Mouse (Mus musculus): ENCODE measurements around the gene Lmbrd2. TPM values are rescaled to one million over a fixed set of nuclear protein-coding genes. Genes with fewer than 3 reads are reported as not detected.
A peak's percentile ranks its signal among the peaks of the same experiment; 100 is the strongest.

The Lmbrd2 gene
- polyA plus RNA-seq, 1 experiment from 2014 or later = 4.6 TPM

DNA sequence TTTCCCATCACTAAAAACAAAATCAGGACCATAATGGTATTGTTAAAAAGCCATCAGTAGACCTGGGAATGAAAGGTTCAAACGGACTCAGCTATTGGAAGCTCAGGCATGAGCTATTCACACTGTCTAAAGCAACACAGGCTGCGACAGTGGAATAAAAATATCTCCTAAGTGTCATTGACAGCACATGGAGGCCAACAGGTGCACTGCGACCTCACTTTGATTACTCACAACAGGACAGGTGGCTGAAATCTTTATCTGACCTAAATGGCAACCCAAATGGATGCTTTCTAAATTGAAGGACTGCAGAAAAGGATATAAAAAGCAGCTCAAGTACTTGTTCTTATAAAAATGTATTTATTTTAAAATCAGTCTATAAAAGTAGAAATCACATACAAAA, 28.7 kb upstream of the Lmbrd2 start:
- ATAC-seq (replicated peaks; ENCODE audit: low FRiP score) = no peak

DNA sequence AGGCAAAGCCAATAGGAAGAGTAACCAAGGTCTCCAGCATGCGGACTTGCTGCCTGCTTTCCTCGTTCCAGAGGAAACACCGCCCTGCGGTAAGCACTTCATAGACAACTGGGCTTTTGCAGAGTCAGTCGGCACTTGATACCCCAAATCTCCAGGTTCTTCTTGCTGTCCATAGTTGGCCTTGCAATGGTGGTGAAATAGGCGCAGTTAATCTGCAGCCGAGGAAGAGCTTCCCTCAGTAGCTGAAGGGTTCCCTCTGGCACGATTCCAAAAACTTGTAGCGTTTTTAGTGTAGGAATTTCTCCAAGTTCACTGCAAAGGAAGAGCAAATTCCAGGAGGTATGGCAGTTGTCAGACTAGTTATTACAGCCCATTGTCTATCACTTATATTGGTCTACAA, 26.8 kb upstream of the Lmbrd2 start:
- no peak for ATAC-seq (replicated peaks; ENCODE audit: low FRiP score)
- H3K4me1 ChIP-seq (replicated peaks; ENCODE audit: control insufficient read depth, insufficient read depth, low read length) = no peaks in the 10 kb centered on the region
- H3K27me3 ChIP-seq (replicated peaks; ENCODE audit: control insufficient read depth, insufficient read depth, low read length) = no peaks in the 10 kb centered on the region
- no peaks in the 10 kb centered on the region for H3K9me3 ChIP-seq (ENCODE audit: control insufficient read depth, low read length)
- 81% methylated on average over 9 of the region's 9 CpGs for WGBS
- peak overlapping the region; percentile 68; the same call in 1 of the 2 replicates for H3K27ac ChIP-seq (ENCODE audit: low read depth, low read length)
- no peak overlapping the region for H3K4me3 ChIP-seq (ENCODE audit: low read depth, low read length)
- no peak for DNase-seq (ENCODE audit: low spot score)
- no peak overlapping the region for H3K9ac ChIP-seq (ENCODE audit: low read depth, low read length)
- H3K36me3 ChIP-seq (ENCODE audit: control insufficient read depth, insufficient read depth, low read length) = peaks cover 19% of the 10 kb centered on the region
- H3K4me2 ChIP-seq = no peak overlapping the region

More for the DNA sequence above, 28.7 kb upstream of the Lmbrd2 start:
- no peaks in the 10 kb centered on the region for H3K4me1 ChIP-seq (replicated peaks; ENCODE audit: control insufficient read depth, insufficient read depth, low read length)
- no peak overlapping the region for H3K4me2 ChIP-seq
- H3K4me3 ChIP-seq (ENCODE audit: low read depth, low read length) = no peak overlapping the region
- no peak for DNase-seq (ENCODE audit: low spot score)
- H3K36me3 ChIP-seq (ENCODE audit: control insufficient read depth, insufficient read depth, low read length) = peaks cover 23% of the 10 kb centered on the region
- 84% methylated on average over 3 of the region's 3 CpGs for WGBS
- H3K27ac ChIP-seq (ENCODE audit: low read depth, low read length) = no peak overlapping the region
- H3K27me3 ChIP-seq (replicated peaks; ENCODE audit: control insufficient read depth, insufficient read depth, low read length) = no peaks in the 10 kb centered on the region
- no peaks in the 10 kb centered on the region for H3K9me3 ChIP-seq (ENCODE audit: control insufficient read depth, low read length)
- no peak overlapping the region for H3K9ac ChIP-seq (ENCODE audit: low read depth, low read length)

DNA sequence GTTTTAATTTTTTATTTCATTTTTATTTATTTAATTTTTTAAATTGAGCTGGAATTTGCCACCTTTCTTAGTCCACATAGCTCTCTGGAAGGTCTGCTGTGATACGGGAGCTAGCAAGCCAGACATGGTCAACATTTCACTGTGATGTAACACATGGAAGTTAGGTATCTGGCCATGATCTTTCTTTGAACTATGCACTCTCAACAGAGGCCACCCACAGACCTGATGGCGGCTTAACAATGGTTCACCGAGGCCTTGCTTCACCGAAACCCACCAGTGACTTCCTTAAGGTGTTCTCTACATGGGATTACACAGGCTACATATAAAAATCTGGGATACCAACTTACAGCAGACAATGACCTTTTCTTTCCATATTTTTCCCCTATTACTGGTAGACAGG, 26.2 kb upstream of the Lmbrd2 start:
- H3K36me3 ChIP-seq (ENCODE audit: control insufficient read depth, insufficient read depth, low read length) = peaks cover 25% of the 10 kb centered on the region
- H3K9me3 ChIP-seq (ENCODE audit: control insufficient read depth, low read length) = no peaks in the 10 kb centered on the region
- no peak overlapping the region for H3K4me2 ChIP-seq
- no peak overlapping the region for H3K4me3 ChIP-seq (ENCODE audit: low read depth, low read length)
- no peaks in the 10 kb centered on the region for H3K27me3 ChIP-seq (replicated peaks; ENCODE audit: control insufficient read depth, insufficient read depth, low read length)
- no peak for DNase-seq (ENCODE audit: low spot score)
- H3K27ac ChIP-seq (ENCODE audit: low read depth, low read length) = peak overlapping the region; percentile 68; the same call in 1 of the 2 replicates
- WGBS = 74% methylated on average over 4 of the region's 4 CpGs
- peak; percentile 66 for ATAC-seq (replicated peaks; ENCODE audit: low FRiP score)
- H3K4me1 ChIP-seq (replicated peaks; ENCODE audit: control insufficient read depth, insufficient read depth, low read length) = no peaks in the 10 kb centered on the region
- no peak overlapping the region for H3K9ac ChIP-seq (ENCODE audit: low read depth, low read length)

DNA sequence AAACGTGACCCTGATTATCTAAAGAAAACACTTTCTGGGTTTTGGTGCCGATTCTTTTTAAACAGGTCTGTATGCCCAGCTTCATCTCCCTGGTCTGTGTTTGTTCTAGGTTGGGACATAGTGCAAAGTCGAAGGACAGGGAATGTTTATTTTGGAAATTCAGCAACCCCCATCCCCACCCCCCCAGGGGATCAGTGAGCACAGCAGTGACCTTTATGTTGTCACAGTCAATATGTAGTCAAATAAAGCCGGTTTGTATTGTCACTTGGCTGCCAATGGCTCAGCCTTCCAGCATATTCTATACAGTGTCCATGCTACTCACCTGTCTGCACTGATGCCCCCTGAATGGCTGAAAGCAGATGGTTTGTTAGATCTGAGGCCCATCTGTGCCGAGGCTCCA, 25.8 kb upstream of the Lmbrd2 start:
- Histone ChIP-seq H3K4me2 (no peak overlapping the region), H3K4me3 (ENCODE audit: low read depth, low read length) (no peak overlapping the region), H3K4me1 (replicated peaks; ENCODE audit: control insufficient read depth, insufficient read depth, low read length) (no peaks in the 10 kb centered on the region), H3K36me3 (ENCODE audit: control insufficient read depth, insufficient read depth, low read length) (peaks cover 27% of the 10 kb centered on the region), H3K27ac (ENCODE audit: low read depth, low read length) (peak overlapping the region; percentile 68; the same call in 1 of the 2 replicates), H3K27me3 (replicated peaks; ENCODE audit: control insufficient read depth, insufficient read depth, low read length) (no peaks in the 10 kb centered on the region), H3K9me3 (ENCODE audit: control insufficient read depth, low read length) (no peaks in the 10 kb centered on the region), H3K9ac (ENCODE audit: low read depth, low read length) (no peak overlapping the region)
- DNase-seq (ENCODE audit: low spot score) (no peak), ATAC-seq (replicated peaks; ENCODE audit: low FRiP score) (peak; percentile 78)
- 72% methylated on average over 5 of the region's 5 CpGs for WGBS

DNA sequence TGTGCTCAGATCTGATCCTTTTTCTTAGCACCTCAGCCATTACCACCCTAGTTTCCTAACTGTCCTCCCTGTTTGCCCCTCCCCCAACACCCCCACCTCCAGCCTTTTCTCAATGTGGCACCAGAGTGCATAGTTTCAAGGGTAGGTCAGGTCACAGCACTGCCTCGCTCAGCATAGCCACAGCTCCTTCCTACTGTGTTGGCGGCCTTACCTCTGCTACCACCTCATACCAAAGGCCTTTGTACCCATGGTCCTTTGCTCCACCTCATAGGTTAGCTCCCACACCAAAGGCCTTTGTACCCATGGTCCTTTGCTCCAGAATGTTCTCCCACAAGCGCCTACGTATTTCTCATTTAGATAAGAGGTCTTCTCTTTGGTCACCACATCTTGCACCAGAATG, 21.5 kb upstream of the Lmbrd2 start:
- Histone ChIP-seq H3K4me3 (ENCODE audit: low read depth, low read length) (no peak overlapping the region), H3K27me3 (replicated peaks; ENCODE audit: control insufficient read depth, insufficient read depth, low read length) (no peaks in the 10 kb centered on the region), H3K27ac (ENCODE audit: low read depth, low read length) (no peak overlapping the region), H3K4me2 (no peak overlapping the region), H3K36me3 (ENCODE audit: control insufficient read depth, insufficient read depth, low read length) (peaks cover 37% of the 10 kb centered on the region), H3K4me1 (replicated peaks; ENCODE audit: control insufficient read depth, insufficient read depth, low read length) (no peaks in the 10 kb centered on the region), H3K9ac (ENCODE audit: low read depth, low read length) (no peak overlapping the region), H3K9me3 (ENCODE audit: control insufficient read depth, low read length) (no peaks in the 10 kb centered on the region)
- 83% methylated on average over 4 of the region's 4 CpGs for WGBS
- ATAC-seq (replicated peaks; ENCODE audit: low FRiP score) (no peak), DNase-seq (ENCODE audit: low spot score) (peak; percentile 25)

DNA sequence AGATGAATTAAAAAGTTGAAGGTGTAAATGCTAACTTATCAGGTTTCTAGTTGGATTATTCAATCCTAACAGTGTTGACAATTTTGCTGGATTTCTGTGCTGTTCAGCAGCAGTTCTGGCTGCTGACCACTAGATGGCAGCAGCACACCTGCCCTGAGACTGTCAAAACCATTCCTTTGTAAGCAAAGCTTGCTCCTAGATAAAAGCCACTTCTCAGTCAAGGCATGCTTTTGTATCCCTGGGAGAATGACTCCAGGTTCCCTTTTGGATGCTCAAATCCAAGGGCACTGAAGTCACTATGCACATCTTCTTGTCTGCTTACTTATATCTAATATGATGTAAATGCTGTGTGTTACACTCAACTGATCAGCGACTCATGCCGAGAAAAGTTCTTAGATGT, 20.3 kb upstream of the Lmbrd2 start:
- peaks cover 39% of the 10 kb centered on the region for H3K36me3 ChIP-seq (ENCODE audit: control insufficient read depth, insufficient read depth, low read length)
- peak; percentile 37; the same call in 1 of the 2 replicates for ATAC-seq (replicated peaks; ENCODE audit: low FRiP score)
- WGBS = 94% methylated on average over 2 of the region's 2 CpGs

DNA sequence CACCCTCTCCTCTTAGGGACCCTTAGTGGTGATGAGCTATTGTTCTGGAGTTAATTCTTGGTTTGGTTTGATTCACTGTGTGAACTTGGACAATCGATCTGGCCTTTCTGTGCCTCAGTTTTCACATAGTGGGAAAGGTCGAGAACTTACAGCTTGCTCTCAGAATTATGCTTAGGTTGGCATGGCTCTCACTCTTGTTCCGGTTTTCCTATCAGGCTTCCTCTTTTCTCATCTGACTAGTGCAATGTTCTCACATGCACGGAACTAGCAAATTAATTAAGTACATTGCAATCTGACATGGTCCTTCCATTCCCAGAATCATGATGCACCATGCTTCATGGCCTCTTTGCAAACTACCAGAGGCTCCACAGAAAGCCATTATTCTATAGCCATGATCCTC, 17.4 kb upstream of the Lmbrd2 start:
- Histone ChIP-seq H3K4me2 (no peak overlapping the region), H3K9me3 (ENCODE audit: control insufficient read depth, low read length) (no peaks in the 10 kb centered on the region), H3K27me3 (replicated peaks; ENCODE audit: control insufficient read depth, insufficient read depth, low read length) (no peaks in the 10 kb centered on the region), H3K27ac (ENCODE audit: low read depth, low read length) (no peak overlapping the region), H3K4me1 (replicated peaks; ENCODE audit: control insufficient read depth, insufficient read depth, low read length) (peaks cover 3% of the 10 kb centered on the region; the same call in 1 of the 2 replicates), H3K36me3 (ENCODE audit: control insufficient read depth, insufficient read depth, low read length) (peaks cover 37% of the 10 kb centered on the region), H3K4me3 (ENCODE audit: low read depth, low read length) (no peak overlapping the region), H3K9ac (ENCODE audit: low read depth, low read length) (no peak overlapping the region)
- DNase-seq (ENCODE audit: low spot score) (peak; percentile 3), ATAC-seq (replicated peaks; ENCODE audit: low FRiP score) (no peak)
- 81% methylated on average over 4 of the region's 4 CpGs for WGBS

More for the DNA sequence above, 20.3 kb upstream of the Lmbrd2 start:
- Histone ChIP-seq H3K4me3 (ENCODE audit: low read depth, low read length) (no peak overlapping the region), H3K9me3 (ENCODE audit: control insufficient read depth, low read length) (no peaks in the 10 kb centered on the region), H3K4me2 (no peak overlapping the region), H3K27ac (ENCODE audit: low read depth, low read length) (no peak overlapping the region), H3K27me3 (replicated peaks; ENCODE audit: control insufficient read depth, insufficient read depth, low read length) (no peaks in the 10 kb centered on the region), H3K4me1 (replicated peaks; ENCODE audit: control insufficient read depth, insufficient read depth, low read length) (no peaks in the 10 kb centered on the region), H3K9ac (ENCODE audit: low read depth, low read length) (no peak overlapping the region)
- DNase-seq (ENCODE audit: low spot score) = peak; percentile 34

DNA sequence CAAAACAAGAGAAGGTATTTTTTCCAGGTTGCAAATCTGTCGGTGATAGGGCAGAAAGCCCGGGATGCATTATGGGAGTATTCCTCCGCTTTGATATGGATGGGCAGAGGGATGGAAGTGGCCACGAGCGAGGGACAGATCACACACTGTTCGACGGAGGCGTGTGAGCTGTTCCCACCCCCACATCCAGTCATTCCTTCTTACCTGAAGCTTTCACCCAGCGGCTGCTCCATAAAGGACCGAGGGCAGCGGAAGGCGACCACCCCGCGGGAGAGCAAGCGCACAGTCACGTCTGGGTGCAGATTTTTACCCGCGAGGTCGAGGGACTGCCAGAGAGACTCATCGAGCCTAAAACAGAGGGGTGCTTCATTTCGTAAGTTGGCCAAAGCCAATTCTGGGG, 15.5 kb upstream of the Lmbrd2 start:
- ATAC-seq (replicated peaks; ENCODE audit: low FRiP score) (no peak), DNase-seq (ENCODE audit: low spot score) (peak; percentile 7)
- Histone ChIP-seq H3K4me3 (ENCODE audit: low read depth, low read length) (no peak overlapping the region), H3K4me2 (no peak overlapping the region), H3K27ac (ENCODE audit: low read depth, low read length) (no peak overlapping the region), H3K36me3 (ENCODE audit: control insufficient read depth, insufficient read depth, low read length) (peaks cover 37% of the 10 kb centered on the region), H3K27me3 (replicated peaks; ENCODE audit: control insufficient read depth, insufficient read depth, low read length) (no peaks in the 10 kb centered on the region), H3K9me3 (ENCODE audit: control insufficient read depth, low read length) (no peaks in the 10 kb centered on the region), H3K4me1 (replicated peaks; ENCODE audit: control insufficient read depth, insufficient read depth, low read length) (peaks cover 3% of the 10 kb centered on the region; the same call in 1 of the 2 replicates), H3K9ac (ENCODE audit: low read depth, low read length) (no peak overlapping the region)
- WGBS = 94% methylated on average over 21 of the region's 21 CpGs

DNA sequence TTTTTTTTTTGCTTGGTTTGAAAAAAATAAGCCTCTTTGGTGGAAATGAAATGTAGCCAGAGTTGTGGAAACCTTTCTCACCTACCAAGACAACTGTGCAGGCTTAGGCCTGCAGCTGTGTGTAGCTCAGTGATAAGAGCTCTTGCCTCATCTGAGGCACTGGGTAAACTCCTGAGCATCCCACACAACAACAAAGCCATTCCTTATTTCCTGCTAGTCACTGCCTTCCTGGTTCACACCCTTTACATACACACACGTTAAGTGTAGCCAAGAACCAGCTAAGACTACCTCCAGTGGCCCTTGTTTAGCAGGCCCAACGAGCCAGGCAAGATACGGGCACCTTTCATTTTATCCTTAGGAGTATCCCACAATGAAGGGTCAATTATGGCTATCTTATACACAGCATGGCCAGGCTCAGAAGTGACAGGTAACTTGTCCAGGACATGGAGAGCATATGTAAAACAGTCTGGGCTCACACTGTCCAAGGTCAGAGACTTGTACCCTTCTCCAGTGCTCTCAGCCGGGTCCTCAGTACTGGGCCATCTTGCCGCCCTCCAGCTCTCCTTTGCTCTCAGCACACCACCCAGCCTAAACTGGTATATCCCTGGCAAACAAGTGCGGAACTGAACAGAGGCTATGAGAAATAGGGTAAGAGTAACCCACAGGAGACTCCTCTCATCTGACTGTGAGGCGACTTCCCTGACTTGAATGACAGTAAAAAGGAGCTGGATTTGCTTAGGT, 13.1 kb upstream of the Lmbrd2 start:
- peaks cover 3% of the 10 kb centered on the region; the same call in 1 of the 2 replicates for H3K4me1 ChIP-seq (replicated peaks; ENCODE audit: control insufficient read depth, insufficient read depth, low read length)

More for the DNA sequence above, 13.1 kb upstream of the Lmbrd2 start:
- peaks cover 37% of the 10 kb centered on the region for H3K36me3 ChIP-seq (ENCODE audit: control insufficient read depth, insufficient read depth, low read length)
- no peaks in the 10 kb centered on the region for H3K27me3 ChIP-seq (replicated peaks; ENCODE audit: control insufficient read depth, insufficient read depth, low read length)
- ATAC-seq (replicated peaks; ENCODE audit: low FRiP score) = no peak; the same call in 1 of the 2 replicates
- H3K9me3 ChIP-seq (ENCODE audit: control insufficient read depth, low read length) = no peaks in the 10 kb centered on the region
- no peak overlapping the region for H3K4me3 ChIP-seq (ENCODE audit: low read depth, low read length)
- no peak overlapping the region for H3K4me2 ChIP-seq
- no peak overlapping the region for H3K9ac ChIP-seq (ENCODE audit: low read depth, low read length)
- H3K27ac ChIP-seq (ENCODE audit: low read depth, low read length) = no peak overlapping the region
- peak; percentile 22 for DNase-seq (ENCODE audit: low spot score)
- 83% methylated on average over 7 of the region's 7 CpGs for WGBS

Measured in liver, embryonic 11.5 days (tissue).